Mouse (Mus musculus) lung, adult 2 months (tissue): ENCODE measurements at regions not wholly inside any gene's neighbourhood (a gene's known extent, or its start where the extent isn't known, plus 50 kb on each side); places are given as distances from the start of the nearest gene placed in this dataset.

Experiments
- CTCF ChIP-seq: fragments of 200-500 bp; IDR thresholded peaks from 2 replicates; pipeline ENCODE4 v1.5.1; 2011; ENCODE audit warnings: mild to moderate bottlenecking, low read length, control low read depth; ENCODE audit not compliant: insufficient read depth
- POLR2A ChIP-seq: fragments of 200-500 bp; IDR thresholded peaks from 2 replicates; pipeline ENCODE4 v1.6.1; 2011; ENCODE audit warnings: low read depth, mild to moderate bottlenecking, control low read depth, low read length, borderline replicate concordance; ENCODE audit errors: extremely low read depth

DNA sequence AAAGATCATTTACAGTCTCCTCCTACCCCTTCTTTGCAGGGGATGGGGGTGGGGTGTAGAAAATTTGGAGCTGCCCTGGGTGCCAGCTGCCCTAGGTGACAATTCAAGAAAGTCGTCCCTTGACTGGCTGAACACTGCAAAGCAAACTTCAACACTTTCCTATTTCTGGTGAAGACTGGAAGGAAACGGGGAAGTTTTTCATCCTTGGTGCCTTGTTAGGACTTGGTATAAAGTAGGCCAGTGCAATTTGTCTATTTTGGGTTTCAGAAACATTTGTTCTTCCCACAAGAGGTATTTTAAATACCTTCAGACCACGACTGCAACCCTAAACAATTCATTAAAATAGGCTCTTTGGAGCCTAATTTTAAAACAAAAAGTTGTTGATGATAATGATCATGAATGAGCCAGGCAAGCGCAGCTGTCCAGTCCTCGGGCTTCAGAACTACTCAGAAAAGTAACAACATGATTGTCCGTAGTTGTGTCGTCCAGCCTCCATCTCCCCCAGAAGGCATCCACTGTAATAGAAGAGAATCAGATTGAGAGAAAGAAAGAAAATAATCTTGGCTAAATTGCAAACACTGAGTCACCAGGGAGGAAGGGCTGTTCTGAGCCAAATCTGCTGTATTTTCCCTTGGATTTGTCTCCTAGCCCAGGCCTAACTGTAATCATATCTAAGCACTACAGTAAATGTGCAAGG lies 194.2 kb downstream of the Mex3b start:
- TF ChIP-seq POLR2A (no peak), CTCF (no peak)
